Mouse (Mus musculus): ENCODE results near the gene Ppox.

The Ppox gene

GRCm38 (mm10) chr1:171265971-171266744 is 14.8 kb downstream of the Ppox start:
- no peak for DNase-seq (ENCODE audit: low spot score)

GRCm38 (mm10) chr1:171263666-171264461 is 17.1 kb downstream of the Ppox start:
- DNase-seq (ENCODE audit: low spot score): no peak

- DNase-seq (ENCODE audit: low spot score): no peak
Observed at GRCm38 (mm10) chr1:171263185-171263611, 17.8 kb downstream of the Ppox start.

GRCm38 (mm10) chr1:171262594-171263130 is 18.3 kb downstream of the Ppox start:
- peak; percentile 72 for DNase-seq (ENCODE audit: low spot score)

GRCm38 (mm10) chr1:171260316-171260715 is 20.7 kb downstream of the Ppox start:
- no peak for DNase-seq (ENCODE audit: low spot score)

- DNase-seq (ENCODE audit: low spot score): no peak
Observed at GRCm38 (mm10) chr1:171258921-171259320, 22.1 kb downstream of the Ppox start.

- no peak for DNase-seq (ENCODE audit: low spot score)
Observed at GRCm38 (mm10) chr1:171257781-171258180, 23.2 kb downstream of the Ppox start.

- no peak for DNase-seq (ENCODE audit: low spot score)
Observed at GRCm38 (mm10) chr1:171256937-171257548, 23.9 kb downstream of the Ppox start.

GRCm38 (mm10) chr1:171256095-171256818 is 24.7 kb downstream of the Ppox start:
- no peak for DNase-seq (ENCODE audit: low spot score)

GRCm38 (mm10) chr1:171252415-171252814 is 28.6 kb downstream of the Ppox start:
- DNase-seq (ENCODE audit: low spot score): no peak

- no peak for DNase-seq (ENCODE audit: low spot score)
Observed at GRCm38 (mm10) chr1:171251594-171252324, 29.2 kb downstream of the Ppox start.

GRCm38 (mm10) chr1:171250680-171251593 is 30.0 kb downstream of the Ppox start, which contains the start of gene Ndufs2:
Gene Ndufs2, minus strand, starts transcription at chr1:171251388.
- DNase-seq (ENCODE audit: low spot score): no peak

GRCm38 (mm10) chr1:171249913-171250600 is 30.9 kb downstream of the Ppox start, which contains the start of gene Adamts4:
Gene Adamts4, plus strand, starts transcription at chr1:171250421.
- DNase-seq (ENCODE audit: low spot score): no peak

GRCm38 (mm10) chr1:171248386-171249226 is 32.4 kb downstream of the Ppox start:
- no peak for DNase-seq (ENCODE audit: low spot score)

- DNase-seq (ENCODE audit: low spot score): no peak
Observed at GRCm38 (mm10) chr1:171247916-171248315, 33.1 kb downstream of the Ppox start.

GRCm38 (mm10) chr1:171247453-171247841 is 33.5 kb downstream of the Ppox start:
- no peak for DNase-seq (ENCODE audit: low spot score)

GRCm38 (mm10) chr1:171246709-171247452 is 34.1 kb downstream of the Ppox start:
- DNase-seq (ENCODE audit: low spot score): peak; percentile 96

GRCm38 (mm10) chr1:171245353-171245752 is 35.6 kb downstream of the Ppox start:
- DNase-seq (ENCODE audit: low spot score): no peak
